Comparison of ENCODE assay signal across 30 mouse cellular contexts in genomic region chr12:3857773-3858172, GRCm38 (mm10). TPM values are rescaled to one million over a fixed set of nuclear protein-coding genes. Genes with fewer than 3 reads are reported as not detected.
DNase-seq lines count a peak whose midpoint lies in the region; ATAC-seq and TF ChIP-seq lines count a peak whose summit lies in the region.
"Had no signal": no experiment of that assay in that cellular context is flagged by ENCODE, and none has a peak within 500 bp of the region (broad histone marks: within the 10 kb centered on the region; RNA-seq: fewer than 3 reads in every experiment).

No protein-coding gene starts in this region.

- H3K4me1 ChIP-seq in kidney, embryonic 15.5 days, result peaks cover 71% of the 10 kb centered on the region
- peaks cover 82% of the 10 kb centered on the region for H3K4me1 ChIP-seq in bone marrow macrophage, adult 2 months (ENCODE audit: control insufficient read depth, insufficient read depth, low read length)
- H3K4me1 ChIP-seq in midbrain, postnatal 0 days (ENCODE audit: insufficient read depth, low read length), result no peaks in the 10 kb centered on the region
- H3K4me1 ChIP-seq: midbrain, embryonic 15.5 days had no signal

- H3K27me3 ChIP-seq in kidney, embryonic 15.5 days, result no peaks in the 10 kb centered on the region
- H3K27me3 ChIP-seq in midbrain, postnatal 0 days (ENCODE audit: insufficient read depth, low read length), result no peaks in the 10 kb centered on the region
- H3K27me3 ChIP-seq: forebrain, embryonic 13.5 days; hindbrain, embryonic 13.5 days; limb, embryonic 15.5 days; liver, embryonic 13.5 days; midbrain, embryonic 15.5 days had no signal

- no peak overlapping the region for H3K9ac ChIP-seq in kidney, embryonic 15.5 days
- H3K9ac ChIP-seq in midbrain, postnatal 0 days (replicated peaks; ENCODE audit: low read length, poor library complexity, severe bottlenecking), result no peak overlapping the region
- H3K9ac ChIP-seq: forebrain, embryonic 13.5 days; hindbrain, embryonic 13.5 days; limb, embryonic 15.5 days; liver, embryonic 13.5 days; midbrain, embryonic 15.5 days had no signal

- H3K4me3 ChIP-seq in kidney, embryonic 15.5 days (replicated peaks), result no peak overlapping the region
- no peak overlapping the region for H3K4me3 ChIP-seq in bone marrow macrophage, adult 2 months (ENCODE audit: insufficient read depth, low read length)
- no peak overlapping the region for H3K4me3 ChIP-seq in macrophage (ENCODE audit: inconsistent target)
- no peak overlapping the region for H3K4me3 ChIP-seq in midbrain, postnatal 0 days (ENCODE audit: low read depth, low read length)
- H3K4me3 ChIP-seq: forebrain, embryonic 13.5 days; hindbrain, embryonic 13.5 days; limb, embryonic 10.5 days; limb, embryonic 15.5 days; liver, embryonic 13.5 days; midbrain, embryonic 10.5 days; midbrain, embryonic 15.5 days had no signal

- H3K4me2 ChIP-seq in kidney, embryonic 15.5 days, result no peak overlapping the region
- H3K4me2 ChIP-seq in midbrain, postnatal 0 days (ENCODE audit: low read depth, low read length, poor library complexity, severe bottlenecking), result no peak overlapping the region
- H3K4me2 ChIP-seq: forebrain, embryonic 13.5 days; hindbrain, embryonic 13.5 days; limb, embryonic 15.5 days; liver, embryonic 13.5 days; midbrain, embryonic 15.5 days had no signal

- DNase-seq in cerebellum, postnatal 14 days, result peak; percentile 56 to 58
- no peak for DNase-seq in kidney, postnatal 10 days
- DNase-seq in midbrain, postnatal 0 days (ENCODE audit: low spot score), result no peak
- DNase-seq: adrenal gland, adult 2 months; adrenal gland, postnatal 36 days; B cell, adult 2 months; cerebellum, adult 11 months; gastrocnemius, postnatal 25 days; heart, postnatal 36 days; kidney, adult 9 months; kidney, postnatal 25 days; liver, embryonic 13.5 days; lung, adult 18-20 months; lung, postnatal 4 days; right cerebral cortex, adult 18-20 months; thymus, adult 18-20 months; thymus, postnatal 25 days had no signal

- no peak for TF ChIP-seq CTCF in bone marrow macrophage, adult 2 months (IDR thresholded peaks at IDR 0.05; ENCODE audit: low read depth, low read length)
- TF ChIP-seq CTCF in midbrain, postnatal 0 days (IDR thresholded peaks at IDR 0.05), result no peak

- ATAC-seq in cerebellum, adult (ENCODE audit: insufficient number of reproducible peaks, low FRiP score, low TSS enrichment), result no peak
- no peak for ATAC-seq in kidney, embryonic 15.5 days (replicated peaks; ENCODE audit: low FRiP score)
- ATAC-seq in midbrain, postnatal 0 days (ENCODE audit: low FRiP score), result no peak
- ATAC-seq: forebrain, embryonic 13.5 days; intestine, embryonic 16.5 days; lung, postnatal 0 days; midbrain, embryonic 15.5 days had no signal

- TF ChIP-seq POLR2A in bone marrow macrophage, adult 2 months (IDR thresholded peaks at IDR 0.05; ENCODE audit: borderline replicate concordance, low read depth, low read length), result no peak

- WGBS in kidney, embryonic 15.5 days, result 76% methylated on average over 9 of the region's 9 CpGs
- 82% methylated on average over 9 of the region's 9 CpGs for WGBS in macrophage (ENCODE audit: missing documents)
- WGBS in midbrain, postnatal 0 days, result 84% methylated on average over 9 of the region's 9 CpGs

- H3K9me3 ChIP-seq in kidney, embryonic 15.5 days (replicated peaks), result no peaks in the 10 kb centered on the region
- no peaks in the 10 kb centered on the region for H3K9me3 ChIP-seq in midbrain, postnatal 0 days (ENCODE audit: low read length)
- H3K9me3 ChIP-seq: forebrain, embryonic 13.5 days; hindbrain, embryonic 13.5 days; limb, embryonic 10.5 days; limb, embryonic 15.5 days; liver, embryonic 13.5 days; midbrain, embryonic 10.5 days; midbrain, embryonic 15.5 days had no signal

- H3K36me3 ChIP-seq in kidney, embryonic 15.5 days, result peaks cover 64% of the 10 kb centered on the region
- 0 out of 2 replicates have a peak, but pooled peaks cover 8% of the 10 kb centered on the region for H3K36me3 ChIP-seq in macrophage (ENCODE audit: inconsistent target)
- peaks cover 19% of the 10 kb centered on the region for H3K36me3 ChIP-seq in midbrain, postnatal 0 days (ENCODE audit: insufficient read depth, low read length)
- H3K36me3 ChIP-seq: liver, embryonic 13.5 days; midbrain, embryonic 10.5 days; midbrain, embryonic 15.5 days had no signal

- 0 out of 2 replicates have a peak overlapping the region, but pooled peaks have one; percentile 10 for H3K27ac ChIP-seq in kidney, embryonic 15.5 days
- peak overlapping the region; percentile 96 for H3K27ac ChIP-seq in bone marrow macrophage, adult 2 months (ENCODE audit: insufficient read depth, low read depth, low read length)
- peak overlapping the region; percentile 99 for H3K27ac ChIP-seq in macrophage
- no peak overlapping the region for H3K27ac ChIP-seq in midbrain, postnatal 0 days (ENCODE audit: low read depth, low read length)
- H3K27ac ChIP-seq: forebrain, embryonic 13.5 days; hindbrain, embryonic 13.5 days; limb, embryonic 10.5 days; limb, embryonic 15.5 days; liver, embryonic 13.5 days; midbrain, embryonic 10.5 days; midbrain, embryonic 15.5 days; stomach, postnatal 0 days had no signal

- peaks cover 71% of the 10 kb centered on the region for H3K79me2 ChIP-seq in macrophage (ENCODE audit: inconsistent target)

RNA-seq across cellular contexts. Expression of gene Dnmt3a, which starts 52.0 kb away (rescaled TPM):
- polyA plus RNA-seq in kidney, embryonic 15.5 days (2015; fragmentation: Nextera tagmentation; extraction: Ambion mirVana), result 124 and 132 TPM in 2 replicates
- 36.9 and 53.8 TPM in 2 replicates for polyA plus RNA-seq in bone marrow macrophage, adult 2 months (2012; ENCODE audit: insufficient read depth, insufficient read length, missing spikeins)
- 1,000 to 10,000 TPM in 3 of 26 experiments, 100 to 1,000 TPM in 23; 182 to 1,452 (median 590) TPM for total RNA-seq in macrophage (2018; cell fraction: chromatin; rRNA removed)
- 100 to 1,000 TPM in 25 of 26 experiments, 10 to 100 TPM in 1; 83.9 to 342 (median 173) TPM for total RNA-seq in macrophage (2018; cell fraction: cytosol; rRNA removed)
- total RNA-seq in macrophage (2018; cell fraction: nucleus; rRNA removed), result 100 to 1,000 TPM; 125 to 674 (median 269) TPM
- polyA plus RNA-seq in macrophage (2018), result 76.3 to 253 TPM (median 241 TPM) in 3 replicates
- total RNA-seq in midbrain, postnatal 0 days (2014; rRNA removed), result 88.5 and 101 TPM in 2 replicates
- polyA plus RNA-seq in midbrain, postnatal 0 days (2015; fragmentation: Nextera tagmentation; extraction: Ambion mirVana), result 106 and 130 TPM in 2 replicates

Comparison
In these comparisons a context has a peak if more than half of its experiments do, and no peak if none do; other contexts are left out.
1. DNase-seq: peak in cerebellum, postnatal 14 days (2 of 2); none in kidney, postnatal 10 days (single experiment) and midbrain, postnatal 0 days (single experiment).